ENCODE assay signal across 8 mouse cellular contexts in genomic region chr7:29318115-29318911, GRCm38 (mm10). TPM values are rescaled to one million over a fixed set of nuclear protein-coding genes. Genes with fewer than 3 reads are reported as not detected.
DNase-seq lines count a peak whose midpoint lies in the region; ATAC-seq and TF ChIP-seq lines count a peak whose summit lies in the region.

No protein-coding gene starts in this region.

- TF ChIP-seq POLR2A in lung, adult 2 months (IDR thresholded peaks at IDR 0.05; ENCODE audit: borderline replicate concordance, extremely low read depth, low read depth, low read length) = no peak

- peaks cover 2% of the 10 kb centered on the region; the same call in 1 of the 2 replicates for H3K4me1 ChIP-seq in lung, adult 2 months (ENCODE audit: control insufficient read depth, insufficient read depth, low read length)
- H3K4me1 ChIP-seq in forebrain, embryonic 11.5 days (replicated peaks; ENCODE audit: control insufficient read depth, insufficient read depth, low read length) = peaks cover 38% of the 10 kb centered on the region
- H3K4me1 ChIP-seq in hindbrain, postnatal 0 days (ENCODE audit: insufficient read depth, low read length) = peaks cover 49% of the 10 kb centered on the region

- H3K4me3 ChIP-seq in lung, adult 2 months (replicated peaks; ENCODE audit: extremely low read depth, low read depth, low read length) = no peak overlapping the region
- peak overlapping the region; percentile 20 for H3K4me3 ChIP-seq in forebrain, embryonic 11.5 days (ENCODE audit: low read depth, low read length)
- H3K4me3 ChIP-seq in hindbrain, postnatal 0 days (ENCODE audit: low read length) = no peak overlapping the region

- no peaks in the 10 kb centered on the region; the same call in 1 of the 2 replicates for H3K36me3 ChIP-seq in forebrain, embryonic 11.5 days (ENCODE audit: control insufficient read depth, insufficient read depth, low read length)
- no peaks in the 10 kb centered on the region for H3K36me3 ChIP-seq in hindbrain, postnatal 0 days (ENCODE audit: insufficient read depth, low read length)

- DNase-seq in lung, adult 18-20 months = peak; percentile 45 to 67
- no peak for DNase-seq in lung, adult 2 months
- DNase-seq in forebrain, embryonic 11.5 days (ENCODE audit: low spot score) = no peak
- DNase-seq in hindbrain, postnatal 0 days (ENCODE audit: low spot score) = peak; percentile 58
- peak; percentile 69 for DNase-seq in lung, postnatal 14 days
- peak; percentile 67 for DNase-seq in right cerebral cortex, postnatal 14 days
- no peak for DNase-seq in kidney, postnatal 4 days
- no peak for DNase-seq in kidney, adult 8-10 months

- peak overlapping the region; percentile 52 for H3K9ac ChIP-seq in forebrain, embryonic 11.5 days (ENCODE audit: low read length)
- H3K9ac ChIP-seq in hindbrain, postnatal 0 days (replicated peaks; ENCODE audit: low read length) = peak overlapping the region; percentile 17; the same call in 1 of the 2 replicates

- H3K27ac ChIP-seq in forebrain, embryonic 11.5 days (ENCODE audit: low read depth, low read length) = peak overlapping the region; percentile 91
- H3K27ac ChIP-seq in hindbrain, postnatal 0 days = peak overlapping the region; percentile 86

- TF ChIP-seq CTCF in lung, adult 2 months (IDR thresholded peaks at IDR 0.05; ENCODE audit: insufficient read depth, low read length) = no peak
- TF ChIP-seq CTCF in hindbrain, postnatal 0 days (IDR thresholded peaks at IDR 0.05; ENCODE audit: low read depth) = no peak

- no peaks in the 10 kb centered on the region for H3K27me3 ChIP-seq in forebrain, embryonic 11.5 days (ENCODE audit: control insufficient read depth, insufficient read depth, low read length)
- no peaks in the 10 kb centered on the region for H3K27me3 ChIP-seq in hindbrain, postnatal 0 days (ENCODE audit: insufficient read depth, low read length)

- ATAC-seq in forebrain, embryonic 11.5 days (replicated peaks; ENCODE audit: low FRiP score) = peak; percentile 11
- peak; percentile 14 for ATAC-seq in hindbrain, postnatal 0 days

- 10% methylated on average over 18 of the region's 18 CpGs for WGBS in lung, adult 2 months
- 3% methylated on average over 18 of the region's 18 CpGs for WGBS in forebrain, embryonic 11.5 days
- 4% methylated on average over 18 of the region's 18 CpGs for WGBS in hindbrain, postnatal 0 days

- H3K4me2 ChIP-seq in forebrain, embryonic 11.5 days (ENCODE audit: low read depth, low read length, severe bottlenecking) = peak overlapping the region; percentile 53
- H3K4me2 ChIP-seq in hindbrain, postnatal 0 days (ENCODE audit: low read depth, low read length) = peak overlapping the region; percentile 36

- H3K9me3 ChIP-seq in forebrain, embryonic 11.5 days (ENCODE audit: control insufficient read depth, low read length) = no peaks in the 10 kb centered on the region
- H3K9me3 ChIP-seq in hindbrain, postnatal 0 days (ENCODE audit: low read length) = no peaks in the 10 kb centered on the region

RNA-seq across cellular contexts. Expression of gene Dpf1, which starts 14.6 kb away (rescaled TPM):
- 1.7 and 4.0 TPM in 2 replicates for polyA plus RNA-seq in lung, adult 2 months (2012; rRNA removed)
- polyA plus RNA-seq in forebrain, embryonic 11.5 days (2014; fragmentation: Nextera tagmentation; extraction: Ambion mirVana) = 76.0 and 88.3 TPM in 2 replicates
- 131 and 158 TPM in 2 replicates for total RNA-seq in hindbrain, postnatal 0 days (2014; rRNA removed)
- 105 and 111 TPM in 2 replicates for polyA plus RNA-seq in hindbrain, postnatal 0 days (2015; fragmentation: Nextera tagmentation; extraction: Ambion mirVana)

RNA-seq across cellular contexts. Expression of gene Ppp1r14a, which starts 29.2 kb away (rescaled TPM):
- polyA plus RNA-seq in lung, adult 2 months (2012; rRNA removed) = 242 and 329 TPM in 2 replicates
- polyA plus RNA-seq in forebrain, embryonic 11.5 days (2014; fragmentation: Nextera tagmentation; extraction: Ambion mirVana) = 12.5 and 13.3 TPM in 2 replicates
- 3.4 and 8.4 TPM in 2 replicates for total RNA-seq in hindbrain, postnatal 0 days (2014; rRNA removed)
- 3.2 and 3.4 TPM in 2 replicates for polyA plus RNA-seq in hindbrain, postnatal 0 days (2015; fragmentation: Nextera tagmentation; extraction: Ambion mirVana)

RNA-seq across cellular contexts. Expression of gene Spint2, which starts 36.6 kb away (rescaled TPM):
- polyA plus RNA-seq in lung, adult 2 months (2012; rRNA removed) = 317 and 391 TPM in 2 replicates
- polyA plus RNA-seq in forebrain, embryonic 11.5 days (2014; fragmentation: Nextera tagmentation; extraction: Ambion mirVana) = 36.1 and 43.5 TPM in 2 replicates
- total RNA-seq in hindbrain, postnatal 0 days (2014; rRNA removed) = 33.4 and 38.6 TPM in 2 replicates
- 123 and 133 TPM in 2 replicates for polyA plus RNA-seq in hindbrain, postnatal 0 days (2015; fragmentation: Nextera tagmentation; extraction: Ambion mirVana)

Comparison
In these comparisons a context has a peak if more than half of its experiments do, and no peak if none do; other contexts are left out.
1. DNase-seq: peak in lung, adult 18-20 months (2 of 2), hindbrain, postnatal 0 days (single experiment), lung, postnatal 14 days (single experiment) and right cerebral cortex, postnatal 14 days (single experiment); none in lung, adult 2 months (single experiment), forebrain, embryonic 11.5 days (single experiment), kidney, postnatal 4 days (0 of 2) and kidney, adult 8-10 months (0 of 2).
2. RNA of gene Dpf1, which starts 14.6 kb away (polyA plus RNA-seq): 105 to 111 TPM in hindbrain, postnatal 0 days and 76.0 to 88.3 TPM in forebrain, embryonic 11.5 days; 1.7 to 4.0 TPM in lung, adult 2 months; every median in the first group is over 10 times any median in the second.
3. RNA of gene Ppp1r14a, which starts 29.2 kb away (polyA plus RNA-seq): 242 to 329 TPM in lung, adult 2 months; 12.5 to 13.3 TPM in forebrain, embryonic 11.5 days and 3.2 to 3.4 TPM in hindbrain, postnatal 0 days; every median in the first group is over 10 times any median in the second.